Mouse (Mus musculus): ENCODE results near the gene Zfp628. TPM values are rescaled to one million over a fixed set of nuclear protein-coding genes. Genes with fewer than 3 reads are reported as not detected.

Gene Zfp628
- total and polyA plus RNA-seq, 3 experiments: 2.5 to 17.6 TPM; not detected in 1

DNA sequence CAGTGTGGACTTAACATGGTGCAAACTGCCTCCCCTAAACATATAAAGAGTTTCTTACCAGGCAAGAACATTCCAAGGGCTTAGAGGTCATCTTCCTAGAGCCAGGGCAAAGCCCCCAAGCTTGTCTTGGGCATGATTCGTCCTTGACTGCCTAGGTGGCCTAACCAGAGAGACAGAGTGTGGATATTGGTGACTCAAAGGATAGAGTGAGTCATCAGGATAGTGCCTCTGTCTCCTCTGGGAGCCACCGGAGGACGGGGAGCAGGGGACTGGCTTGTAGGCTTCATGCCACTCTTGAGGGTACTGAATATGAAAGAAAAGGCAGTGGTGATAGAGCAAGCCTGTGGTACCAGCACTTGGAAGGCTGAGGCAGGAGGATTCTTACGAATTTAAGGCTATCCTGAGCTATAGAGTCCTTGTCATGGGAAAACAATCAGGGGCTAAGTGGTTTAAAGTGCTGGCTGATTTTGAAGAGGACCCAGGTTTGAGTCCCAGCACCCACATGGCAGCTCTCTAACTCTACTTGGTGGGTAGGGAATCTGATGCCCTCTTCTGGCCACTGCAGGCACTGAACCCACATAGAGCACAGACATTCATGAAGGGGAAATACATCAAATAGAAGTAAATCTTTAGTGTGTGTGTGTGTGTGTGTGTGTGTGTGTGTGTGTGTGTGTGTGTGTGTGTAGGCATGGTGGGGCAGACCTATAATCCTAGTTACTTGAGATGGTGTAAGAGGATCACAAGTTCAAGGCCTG, 19.3 kb downstream of the Zfp628 start (continued):
- no peak for TF ChIP-seq CHD2 (IDR thresholded peaks at IDR 0.05; ENCODE audit: low read length)

- no peak overlapping the region for H3K27ac ChIP-seq (ENCODE audit: control insufficient read depth, low read depth, low read length)
- no peaks in the 10 kb centered on the region for H3K27me3 ChIP-seq (ENCODE audit: control insufficient read depth in 1 of 2, insufficient read depth in 2 of 2, low read length in 2 of 2)
- H3K36me3 ChIP-seq (ENCODE audit: control insufficient read depth in 1 of 2, insufficient read depth in 2 of 2, low read length in 2 of 2): no peaks in the 10 kb centered on the region
- no peak overlapping the region for H3K9ac ChIP-seq (ENCODE audit: control insufficient read depth, low read depth, low read length, poor library complexity, severe bottlenecking)
- no peak for TF ChIP-seq KAT2A (conservative IDR thresholded peaks at IDR 0.05; ENCODE audit: low read depth, low read length)
- TF ChIP-seq TAL1 (IDR thresholded peaks at IDR 0.05; ENCODE audit: low read length): no peak
- no peak for TF ChIP-seq TBP (IDR thresholded peaks at IDR 0.05; ENCODE audit: low read depth, low read length)
- no peak for TF ChIP-seq ZC3H11A (IDR thresholded peaks at IDR 0.05; ENCODE audit: low read depth, low read length)
- no peak for TF ChIP-seq EP300 (IDR thresholded peaks at IDR 0.05; ENCODE audit: low read depth in 1 of 2, low read length in 2 of 2)
- TF ChIP-seq BHLHE40 (IDR thresholded peaks at IDR 0.05; ENCODE audit: borderline replicate concordance, low read depth, low read length): no peak
- TF ChIP-seq JUND (IDR thresholded peaks at IDR 0.05; ENCODE audit: low read depth, low read length): no peak
- no peak for TF ChIP-seq ETS1 (IDR thresholded peaks at IDR 0.05; ENCODE audit: low read depth, low read length)
- no peak for TF ChIP-seq SIN3A (IDR thresholded peaks at IDR 0.05; ENCODE audit: low read length)
- no peak for TF ChIP-seq POLR2AphosphoS2 (IDR thresholded peaks at IDR 0.05; ENCODE audit: low read length)
- no peak for TF ChIP-seq SMC3 (IDR thresholded peaks at IDR 0.05; ENCODE audit: low read depth, low read length)
- TF ChIP-seq MXI1 (IDR thresholded peaks at IDR 0.05; ENCODE audit: low read depth, low read length): no peak
- no peak for TF ChIP-seq RCOR1 (IDR thresholded peaks at IDR 0.05; ENCODE audit: low read depth, low read length)
- no peaks in the 10 kb centered on the region for H3K4me1 ChIP-seq (ENCODE audit: control insufficient read depth in 1 of 2, insufficient read depth in 2 of 2, low read length in 2 of 2)
- H3K9me3 ChIP-seq (replicated peaks; ENCODE audit: insufficient read depth, low read length): no peaks in the 10 kb centered on the region
- H3K4me3 ChIP-seq (ENCODE audit: control insufficient read depth in 1 of 2, insufficient read depth in 1 of 2, low read depth in 2 of 2, low read length in 2 of 2): no peak overlapping the region
- no peaks in the 10 kb centered on the region for H3K79me2 ChIP-seq (ENCODE audit: control insufficient read depth, insufficient read depth, low read length, poor library complexity)
- DNase-seq (ENCODE audit: low read depth, low spot score): no peak
These were observed 21.8 kb downstream of the Zfp628 start for GRCm38 (mm10) chr7:4936832-4937231.

GRCm38 (mm10) chr7:4937392-4937791, 22.4 kb downstream of the Zfp628 start:
- no peaks in the 10 kb centered on the region for H3K79me2 ChIP-seq (ENCODE audit: control insufficient read depth, insufficient read depth, low read length, poor library complexity)
- no peaks in the 10 kb centered on the region for H3K36me3 ChIP-seq (ENCODE audit: control insufficient read depth in 1 of 2, insufficient read depth in 2 of 2, low read length in 2 of 2)
- no peak for DNase-seq (ENCODE audit: low read depth, low spot score)
- no peaks in the 10 kb centered on the region for H3K27me3 ChIP-seq (ENCODE audit: control insufficient read depth in 1 of 2, insufficient read depth in 2 of 2, low read length in 2 of 2)
- no peak overlapping the region for H3K9ac ChIP-seq (ENCODE audit: control insufficient read depth, low read depth, low read length, poor library complexity, severe bottlenecking)
- H3K4me3 ChIP-seq (ENCODE audit: control insufficient read depth in 1 of 2, insufficient read depth in 1 of 2, low read depth in 2 of 2, low read length in 2 of 2): no peak overlapping the region
- TF ChIP-seq ZNF384 (IDR thresholded peaks at IDR 0.05; ENCODE audit: low read depth, low read length): no peak
- TF ChIP-seq POLR2A (IDR thresholded peaks at IDR 0.05; ENCODE audit: control insufficient read depth in 1 of 2, insufficient read depth in 1 of 2, low read depth in 1 of 2, low read length in 2 of 2, poor library complexity in 1 of 2): no peak
- TF ChIP-seq RAD21 (IDR thresholded peaks at IDR 0.05; ENCODE audit: low read depth, low read length): no peak
- no peak for TF ChIP-seq GATA1 (IDR thresholded peaks at IDR 0.05; ENCODE audit: low read depth, low read length)
- TF ChIP-seq SIN3A (IDR thresholded peaks at IDR 0.05; ENCODE audit: low read length): no peak
- no peak for TF ChIP-seq MYB (IDR thresholded peaks at IDR 0.05; ENCODE audit: low read depth, low read length)
- no peak for TF ChIP-seq CHD1 (IDR thresholded peaks at IDR 0.05; ENCODE audit: low read depth, low read length)
- no peak for TF ChIP-seq MXI1 (IDR thresholded peaks at IDR 0.05; ENCODE audit: low read depth, low read length)
- no peak for TF ChIP-seq JUND (IDR thresholded peaks at IDR 0.05; ENCODE audit: low read depth, low read length)
- TF ChIP-seq TBP (IDR thresholded peaks at IDR 0.05; ENCODE audit: low read depth, low read length): no peak
- no peak for TF ChIP-seq TAL1 (IDR thresholded peaks at IDR 0.05; ENCODE audit: low read length)
- H3K4me1 ChIP-seq (ENCODE audit: control insufficient read depth in 1 of 2, insufficient read depth in 2 of 2, low read length in 2 of 2): no peaks in the 10 kb centered on the region
- H3K27ac ChIP-seq (ENCODE audit: control insufficient read depth, low read depth, low read length): no peak overlapping the region
- H3K9me3 ChIP-seq (replicated peaks; ENCODE audit: insufficient read depth, low read length): no peaks in the 10 kb centered on the region

Measured in MEL (cell line).